Mouse (Mus musculus): Measurements from ENCODE around the gene Aimp1. TPM values are rescaled to one million over a fixed set of nuclear protein-coding genes. Genes with fewer than 3 reads are reported as not detected.

Gene Aimp1
- 1.2 and 4.5 TPM in 2 replicates for polyA plus RNA-seq (2012; ENCODE audit: low replicate concordance)

DNA sequence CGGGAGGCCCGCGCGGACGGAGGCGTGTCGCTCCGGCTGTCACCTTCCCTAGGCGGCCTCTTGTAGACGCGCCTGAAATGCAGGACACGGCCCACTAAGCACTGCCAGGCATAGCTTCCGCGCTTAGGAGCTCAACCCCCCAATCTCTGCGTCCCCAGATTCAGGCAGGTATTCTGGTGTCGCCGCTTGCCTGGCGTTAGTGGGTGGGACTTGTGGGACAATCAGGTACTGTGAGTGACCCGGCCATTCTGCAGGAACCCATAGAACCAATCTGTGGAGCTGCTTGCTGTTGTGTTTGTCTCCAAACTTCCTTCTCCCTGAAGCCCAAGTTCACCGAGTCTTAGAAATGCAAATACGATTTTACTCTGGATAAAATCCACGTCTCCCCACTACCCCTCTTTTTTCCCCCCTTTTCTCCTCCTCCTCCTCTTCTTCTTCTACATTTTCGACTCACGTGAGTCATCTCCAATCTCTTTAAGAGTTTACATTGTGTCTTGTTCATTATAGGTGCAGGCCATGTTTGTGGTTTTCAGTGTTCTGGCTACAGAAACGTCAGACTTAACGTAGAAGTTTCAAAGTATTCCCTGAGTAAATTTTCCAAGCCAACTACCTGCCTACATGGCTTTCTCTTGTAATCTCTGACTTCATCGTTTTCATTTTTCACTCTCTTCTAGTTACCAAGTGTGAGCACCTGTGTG lies at the start of gene Aimp1:
Gene Aimp1, minus strand, starts transcription at position 140 of the 698 bp plus-strand sequence.

DNA sequence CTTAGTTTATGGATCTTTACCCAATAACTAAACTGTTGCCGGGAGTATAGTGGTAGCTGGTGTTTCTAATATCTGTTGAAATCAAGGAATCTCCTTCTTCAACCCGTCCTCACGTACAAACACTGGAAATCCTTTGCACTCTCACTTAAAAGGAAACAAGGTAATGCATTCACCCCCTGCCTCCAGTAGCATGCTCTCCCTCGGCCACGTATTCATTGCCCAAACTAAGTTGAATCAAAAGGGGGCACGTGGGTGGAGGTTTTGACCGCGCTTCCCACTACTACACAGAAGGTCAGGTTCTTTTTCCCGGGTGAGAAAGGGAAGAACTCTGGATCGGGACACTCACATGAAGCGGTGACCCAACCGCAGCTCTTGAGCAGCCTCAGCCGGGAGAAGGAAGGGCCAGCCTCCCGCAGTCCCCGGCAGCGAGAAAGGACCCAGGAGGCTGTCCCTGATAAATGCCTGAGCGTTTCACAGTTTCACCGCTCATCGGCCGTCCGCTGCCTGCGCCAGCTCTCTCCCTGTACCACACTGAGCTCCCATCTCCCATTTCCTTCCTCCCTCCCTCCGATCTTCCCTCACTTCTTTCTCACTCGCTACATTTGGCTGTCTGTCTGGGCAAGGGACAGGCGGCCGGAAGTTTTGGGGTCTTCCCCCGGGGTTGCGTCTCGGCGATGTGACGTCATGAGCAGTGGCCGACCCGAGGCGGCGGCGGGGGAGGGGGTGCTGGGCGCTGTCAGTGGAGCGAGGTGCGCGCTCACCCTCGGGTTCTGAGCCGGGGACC lies 531 bp downstream of the Aimp1 start, which contains the start of gene Tbck:
Gene Tbck, plus strand, starts transcription at position 698 of the 784 bp plus-strand sequence.

DNA sequence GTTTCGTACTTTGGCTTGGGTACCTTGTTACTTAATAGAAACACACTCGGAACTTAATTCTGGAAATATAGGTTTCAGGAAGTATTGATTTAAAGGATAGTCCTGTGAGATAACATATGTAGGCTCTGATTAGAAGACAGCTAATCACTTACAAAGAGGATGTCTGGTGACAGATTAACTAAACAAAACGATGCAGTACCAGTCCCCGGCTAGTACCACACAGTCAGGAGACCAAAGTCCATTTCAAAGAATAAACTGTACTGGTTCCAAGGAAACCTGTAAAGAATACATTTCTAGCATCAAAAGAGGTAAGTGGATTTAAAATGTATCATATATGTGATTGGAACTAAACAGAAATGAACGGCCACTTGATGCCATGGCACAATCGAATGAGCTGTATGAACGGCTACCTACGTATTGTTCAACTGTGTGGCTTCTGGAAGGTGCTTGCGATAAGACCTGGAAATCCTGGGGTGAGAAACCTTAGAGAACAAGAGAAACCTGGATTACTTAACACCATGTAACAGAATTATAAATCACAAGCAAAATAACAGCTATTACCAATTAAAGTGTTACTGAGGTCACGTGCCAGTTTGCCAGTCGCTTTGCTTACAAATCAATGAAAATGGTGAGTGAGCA lies 54.5 kb downstream of the Aimp1 start, which contains the start of gene Gimd1:
Gene Gimd1, plus strand, starts transcription at position 220 of the 639 bp plus-strand sequence.

Other genes starting within 250 kb of the Aimp1 start
- gene Gimd1, start 54.5 kb downstream of the Aimp1 start, polyA plus RNA-seq (2012; ENCODE audit: low replicate concordance), result not detected in 2 replicates
- gene Tbck, start 226 bp downstream of the Aimp1 start, polyA plus RNA-seq (2012; ENCODE audit: low replicate concordance), result 2.6 and 3.3 TPM in 2 replicates

Measured in leukemia stem cell, adult 10-12 weeks (primary cell).